Mouse (Mus musculus) gonadal fat pad, adult 2 months (tissue): ENCODE results near the gene Ptchd1. TPM values are rescaled to one million over a fixed set of nuclear protein-coding genes. Genes with fewer than 3 reads are reported as not detected.

Experiments used
- DNase-seq: peaks from one replicate; pipeline ENCODE4 v3.0.0-alpha.2; 2012; ENCODE audit warnings: low read depth
- polyA plus RNA-seq: library from polyadenylated mRNA; depleted of rRNA; stranded (reverse); fragments of >200 nt; gene quantifications from 2 replicates; pipeline ENCODE4 v1.2.3, GENCODE M21; 2012; rRNA removed

Gene Ptchd1
- polyA plus RNA-seq, result 0.18 and 0.27 TPM in 2 replicates

DNA sequence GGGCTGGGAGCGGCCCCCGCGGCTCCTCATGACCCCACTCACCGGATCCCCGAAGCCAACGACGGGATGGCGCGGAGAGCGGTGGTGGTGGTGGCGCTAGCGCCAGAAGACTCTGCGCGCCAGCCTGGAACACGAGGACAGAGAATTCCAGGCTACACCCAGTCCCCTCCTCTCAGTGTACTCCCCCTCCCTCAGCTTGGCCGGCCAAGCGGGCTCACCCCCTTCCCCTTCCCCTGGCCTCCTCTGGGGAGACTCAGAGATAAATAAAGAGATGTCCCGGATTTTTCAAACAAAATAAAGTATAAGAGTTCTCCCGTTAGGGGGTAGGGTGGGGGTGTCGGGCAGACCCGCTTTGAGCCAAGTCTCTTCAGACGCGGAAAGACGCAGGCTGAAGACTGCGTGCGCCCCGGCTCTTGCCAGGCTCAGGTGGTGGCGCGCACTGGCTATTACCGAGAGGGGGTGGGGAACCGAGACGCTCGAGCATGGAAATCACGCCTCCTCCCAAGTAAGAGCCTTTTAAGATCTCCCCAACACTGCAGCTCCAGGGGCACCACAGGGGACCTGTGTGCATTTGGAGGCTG is at the start of gene Ptchd1:
Ptchd1 (minus strand) TSS at position 114 of the 581 bp plus-strand sequence.
- DNase-seq, result no peak

DNA sequence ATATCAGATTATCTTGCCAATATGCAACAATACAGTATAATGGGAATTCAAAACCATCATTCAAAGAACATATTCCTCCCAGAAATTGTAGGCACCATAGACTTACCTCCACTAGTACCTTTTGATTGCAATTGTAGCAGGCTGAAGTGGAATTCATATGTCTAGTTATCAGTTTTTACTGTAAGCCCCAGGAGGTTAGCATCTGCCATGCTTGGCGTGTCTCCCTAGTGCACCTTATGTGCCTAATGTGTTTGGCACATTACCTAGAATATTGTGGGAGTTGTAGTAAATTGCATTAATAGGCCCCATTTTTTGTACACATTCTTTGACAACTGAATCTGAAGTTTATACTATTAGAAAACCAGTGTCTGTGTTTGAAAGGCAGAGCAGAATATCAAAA is 34.4 kb upstream of the Ptchd1 start:
- DNase-seq, result no peak

DNA sequence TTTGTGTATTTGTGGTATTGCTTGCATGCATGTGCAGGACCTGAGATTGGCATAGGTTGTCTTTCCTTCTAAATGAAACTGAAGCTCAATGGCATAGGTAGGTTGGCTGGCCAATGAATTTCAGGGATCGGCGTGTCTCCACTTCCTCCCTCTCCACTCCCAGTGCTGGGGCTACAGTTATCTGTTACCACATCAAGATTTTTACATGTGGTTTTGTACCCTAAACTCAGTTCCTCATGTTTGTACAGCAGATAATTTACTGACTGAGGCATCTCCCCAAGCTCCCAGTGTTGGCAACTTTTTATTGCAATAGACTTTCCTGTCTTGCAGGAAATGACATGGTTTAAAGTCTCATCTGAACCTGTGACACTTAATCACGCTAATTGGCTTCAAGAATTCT is 22.4 kb upstream of the Ptchd1 start:
- DNase-seq, result no peak

DNA sequence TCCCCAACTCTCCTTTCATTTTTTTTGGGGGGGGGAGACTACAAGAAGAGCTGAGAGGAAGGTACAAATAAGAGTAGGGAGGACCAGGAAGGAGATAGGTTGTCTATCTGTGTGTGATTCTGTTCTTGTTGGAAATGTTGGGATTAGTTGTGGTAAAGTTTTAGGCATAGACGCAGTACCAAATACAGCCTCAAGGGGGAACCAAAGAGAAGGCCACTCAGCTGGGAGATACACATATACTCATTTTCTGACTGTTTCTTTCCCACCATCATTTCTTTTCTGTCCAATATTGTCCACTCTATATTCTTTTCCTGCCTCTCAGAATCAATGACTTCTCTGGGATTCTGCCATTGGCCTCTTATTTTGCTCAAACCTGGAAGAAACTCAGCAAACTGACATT is 20.4 kb upstream of the Ptchd1 start:
- DNase-seq, result no peak

DNA sequence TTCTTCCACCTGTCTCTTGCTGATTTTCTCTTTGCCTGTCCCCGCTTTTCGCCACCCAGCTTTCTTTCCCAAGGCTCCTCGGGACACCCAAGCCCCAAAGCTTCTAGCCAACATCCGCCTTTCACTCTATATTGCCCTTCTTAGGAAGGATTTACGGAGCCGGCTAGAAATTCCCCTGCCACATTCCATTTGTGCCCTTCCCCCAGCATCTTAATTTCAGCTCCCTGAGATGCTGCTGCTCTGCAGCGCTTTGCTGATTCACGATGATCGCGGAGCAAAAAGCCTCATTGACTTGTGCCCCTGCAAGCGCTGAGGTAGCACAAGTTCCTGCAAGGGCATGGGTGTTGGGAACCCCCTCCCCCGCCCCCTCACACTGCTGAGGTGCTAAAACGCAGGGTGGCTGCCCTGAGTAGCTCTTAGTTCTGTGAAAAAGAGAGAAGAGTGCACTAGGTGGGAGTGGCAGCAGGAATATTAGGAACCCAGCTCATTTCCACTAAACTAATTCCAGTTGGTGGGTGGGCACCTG is 2.1 kb upstream of the Ptchd1 start:
- DNase-seq, result no peak

DNA sequence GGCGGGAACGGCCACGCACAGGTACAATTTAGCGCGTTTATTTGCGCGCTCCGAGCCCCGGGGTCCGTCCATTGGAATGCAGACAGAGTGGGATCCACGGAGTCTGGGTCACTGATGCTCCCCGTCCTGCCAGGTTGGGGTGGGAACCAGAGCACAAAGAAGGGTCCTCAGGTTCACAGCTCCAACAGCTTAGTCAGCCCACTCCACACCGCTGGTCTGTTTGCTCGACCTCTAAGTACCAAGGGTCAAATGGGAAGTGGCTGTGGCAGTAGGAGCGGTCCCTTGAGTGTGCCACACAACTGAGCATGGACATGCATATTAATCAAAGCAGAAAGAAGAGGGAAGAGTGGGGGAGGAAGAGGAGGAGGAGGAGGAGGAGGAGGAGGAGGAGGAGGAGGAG is 1.3 kb upstream of the Ptchd1 start:
- no peak for DNase-seq

DNA sequence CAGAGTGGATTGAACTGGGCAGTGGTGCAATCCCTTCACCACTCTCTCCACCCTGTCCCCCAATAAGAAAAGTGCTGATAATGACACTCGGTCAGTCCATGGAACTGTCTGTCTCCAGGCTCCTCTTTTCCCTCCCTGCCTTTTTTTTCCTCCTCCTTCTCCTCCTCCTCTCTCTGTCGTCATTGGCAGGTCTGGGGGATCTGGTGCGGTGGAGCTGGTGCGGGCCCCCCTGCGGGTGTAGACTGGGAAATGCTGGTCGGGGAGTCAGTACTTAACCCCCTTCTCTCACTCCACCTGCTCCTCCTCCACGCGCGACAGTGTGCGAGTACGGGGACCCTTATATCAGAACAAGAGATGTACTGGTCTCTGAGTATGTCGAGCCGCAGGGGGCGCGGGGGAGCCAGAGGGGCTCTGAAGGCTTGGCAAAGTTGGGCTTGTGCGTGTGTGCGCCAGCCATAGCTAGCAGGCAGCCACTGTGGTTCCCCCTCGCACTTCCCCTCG is 777 bp upstream of the Ptchd1 start, which contains the start of gene Gm15155:
Gm15155 (plus strand) TSS at position 401 of the 501 bp plus-strand sequence.
- no peak for DNase-seq

DNA sequence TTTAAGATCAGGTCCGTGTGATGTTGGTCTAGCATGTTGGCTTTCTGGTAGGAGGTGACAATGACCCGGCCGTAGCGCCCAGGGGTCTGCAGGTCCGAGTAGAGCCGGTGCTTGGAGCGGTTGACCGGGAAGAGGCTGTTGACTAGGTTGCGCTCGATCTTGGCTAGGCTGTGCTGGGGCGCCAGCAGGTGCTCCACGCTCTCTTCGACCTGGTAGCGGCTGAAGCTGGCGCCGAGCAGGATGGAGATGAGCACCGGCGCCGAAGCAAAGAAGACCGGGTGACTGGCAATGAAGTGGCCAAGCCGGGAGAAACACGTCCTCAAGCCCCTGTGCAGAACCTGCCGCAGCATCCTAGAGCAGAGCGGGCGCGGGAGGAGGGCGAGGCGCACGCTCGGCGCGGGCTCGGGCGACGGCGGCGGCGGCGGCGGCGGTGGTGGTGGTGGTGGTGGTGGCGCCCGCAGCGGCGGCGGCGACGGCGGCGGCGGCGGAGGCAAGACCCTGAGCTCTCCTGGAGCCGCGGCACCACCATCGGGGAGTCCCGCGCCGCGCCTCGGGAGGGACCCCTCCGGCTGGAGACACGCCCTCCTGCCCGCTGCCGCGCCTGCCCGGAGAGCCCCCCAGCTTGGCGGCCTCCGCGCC is 534 bp downstream of the Ptchd1 start:
- no peak for DNase-seq

DNA sequence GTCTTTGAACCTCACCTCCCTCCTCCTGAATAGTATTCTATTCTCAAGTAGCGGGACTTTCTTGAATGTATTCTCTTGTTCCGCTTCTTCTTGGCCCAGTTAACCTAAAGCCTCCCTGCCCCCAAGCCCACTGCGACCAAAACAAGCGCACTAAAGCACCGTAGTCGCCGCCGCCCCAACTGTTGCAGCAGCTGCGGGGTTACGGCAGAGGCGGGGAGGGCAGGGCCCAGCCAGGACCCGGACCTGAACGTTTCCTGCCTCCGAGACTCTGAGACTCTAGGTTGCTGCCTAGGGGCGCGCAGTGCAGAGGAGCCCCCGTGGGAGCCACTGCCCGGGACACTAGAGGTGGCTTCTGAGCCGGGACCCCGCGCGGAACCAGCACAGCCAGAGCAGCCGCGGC is 1.1 kb downstream of the Ptchd1 start:
- DNase-seq, result no peak

DNA sequence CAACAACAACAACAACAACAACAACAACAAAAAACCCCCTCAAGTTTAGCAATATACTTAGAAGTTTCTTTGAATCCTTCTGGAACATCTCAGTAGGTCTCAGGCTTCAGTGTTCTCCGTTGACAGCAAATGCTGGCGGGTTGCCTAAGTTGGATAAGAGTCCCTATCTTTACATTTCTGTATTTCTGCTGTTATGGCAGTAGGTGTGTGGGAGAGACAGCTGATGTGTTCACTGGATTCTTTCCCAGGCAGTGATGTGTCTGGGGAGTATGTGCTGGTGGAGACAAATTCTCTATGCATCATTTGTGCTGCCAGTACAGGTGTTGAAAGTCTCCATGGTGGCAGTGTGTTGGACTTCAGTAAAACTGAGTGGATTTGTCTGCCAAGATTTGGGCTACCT is 22.4 kb downstream of the Ptchd1 start:
- DNase-seq, result no peak

DNA sequence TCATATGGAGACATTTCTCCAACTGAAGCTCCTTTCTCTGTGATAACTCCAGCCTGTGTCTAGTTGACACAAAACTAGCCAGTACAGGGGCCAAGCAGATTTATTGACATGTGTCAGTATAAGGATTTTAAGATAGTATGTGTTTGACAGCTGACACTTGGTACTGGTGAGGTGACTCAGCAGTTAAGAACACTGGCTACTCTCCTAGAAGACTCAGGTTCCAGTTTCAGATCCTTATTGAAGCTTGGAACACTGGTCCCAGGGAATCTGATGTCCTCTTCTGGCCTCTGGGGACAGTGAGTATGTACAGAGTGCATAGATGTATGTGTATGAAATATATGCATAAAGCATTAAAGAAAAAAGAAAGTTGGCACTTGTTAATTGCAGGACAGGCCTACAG is 27.2 kb downstream of the Ptchd1 start:
- DNase-seq, result no peak

DNA sequence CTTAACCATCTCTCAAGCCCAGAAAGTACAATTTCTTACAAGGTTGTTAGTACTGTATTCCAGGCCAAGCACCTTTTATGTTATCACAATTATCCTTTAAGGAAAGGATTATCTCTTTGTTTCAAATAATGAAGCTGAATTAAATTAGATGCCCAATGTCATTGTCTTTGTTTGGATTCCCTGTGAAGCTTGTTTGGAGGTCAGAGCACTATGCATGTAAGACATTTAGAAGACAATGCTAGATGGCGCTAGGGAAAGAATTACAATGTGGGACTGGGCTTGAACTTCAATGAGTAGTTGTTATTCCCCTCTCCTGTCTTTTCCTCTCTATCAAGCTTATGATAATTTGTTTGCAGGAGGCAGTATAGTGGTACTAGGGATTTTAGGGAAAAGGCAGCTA is 28.9 kb downstream of the Ptchd1 start:
- no peak for DNase-seq

DNA sequence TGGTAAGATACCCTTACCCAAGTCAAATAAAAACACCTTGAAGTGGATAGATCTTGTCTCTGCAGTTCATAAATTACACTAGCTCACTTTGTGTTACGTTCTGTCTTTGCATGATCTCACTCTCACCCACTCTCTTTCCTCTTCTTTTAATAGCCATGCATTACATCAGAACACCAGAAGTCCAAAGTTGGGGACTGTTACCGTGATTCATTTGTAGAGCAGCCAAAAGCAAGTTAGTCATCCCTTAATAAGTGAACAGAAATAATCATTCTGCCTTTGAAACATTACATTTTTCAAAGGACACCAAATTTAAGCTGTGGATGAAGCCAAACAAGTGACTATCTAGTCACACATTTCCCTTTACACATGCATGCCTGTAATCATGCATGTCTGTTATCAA is 31.1 kb downstream of the Ptchd1 start:
- DNase-seq, result no peak

DNA sequence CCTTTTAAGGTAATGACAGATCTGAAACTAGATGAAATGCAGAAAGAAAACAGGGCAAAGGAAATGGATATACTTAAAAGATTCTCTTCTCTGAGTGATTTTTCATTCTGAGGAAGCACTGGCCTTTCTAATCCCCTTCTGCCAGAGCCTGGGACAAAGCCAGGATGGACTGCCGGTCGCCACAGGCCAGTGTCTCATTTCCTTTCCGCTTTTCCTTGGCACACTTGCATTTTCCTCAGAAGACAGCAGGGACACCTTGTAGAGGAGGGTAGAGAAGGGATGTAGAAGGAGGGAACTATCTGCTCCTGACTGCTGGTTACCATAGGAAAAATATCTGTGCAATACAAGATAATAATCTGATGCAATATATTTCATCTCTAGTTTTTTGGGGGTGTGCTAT is 32.1 kb downstream of the Ptchd1 start:
- DNase-seq, result no peak

DNA sequence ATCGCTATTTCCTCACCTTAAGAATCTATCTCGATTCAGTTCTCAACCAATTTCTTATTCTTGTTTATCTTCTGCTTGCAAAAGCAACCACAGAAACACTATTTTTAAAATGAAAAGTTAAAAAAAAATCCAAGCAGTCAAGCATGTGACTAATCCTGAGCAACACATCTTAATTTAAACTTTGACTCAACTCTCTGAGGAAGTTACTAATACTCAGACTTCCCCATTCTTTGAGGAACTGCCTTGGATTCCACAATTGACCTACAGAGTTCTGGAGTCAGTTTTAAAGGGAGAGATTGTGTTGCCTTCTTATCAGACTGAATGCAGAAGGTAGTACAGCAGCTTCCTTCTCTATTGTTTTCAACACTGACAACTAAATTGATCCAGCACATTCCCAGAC is 39.0 kb downstream of the Ptchd1 start:
- DNase-seq, result no peak

DNA sequence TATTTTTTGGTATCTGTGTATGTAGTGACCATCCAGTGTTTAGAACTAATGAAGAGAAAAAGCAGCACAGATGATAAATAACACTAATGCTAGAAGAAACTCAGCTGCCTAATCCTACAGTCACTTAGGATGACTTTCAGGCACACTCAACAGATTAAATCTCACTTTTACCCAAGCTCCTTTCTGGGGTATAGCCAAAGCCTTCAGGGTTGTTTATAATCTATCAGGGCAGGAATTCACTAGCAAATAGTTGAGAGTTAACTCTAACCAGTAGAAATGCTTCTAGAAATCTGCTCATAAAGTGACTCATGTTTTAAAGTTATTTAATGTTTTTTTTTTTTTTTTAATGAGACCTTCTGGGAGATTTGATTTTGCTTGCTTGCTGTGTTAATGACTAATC is 43.8 kb downstream of the Ptchd1 start:
- no peak for DNase-seq

DNA sequence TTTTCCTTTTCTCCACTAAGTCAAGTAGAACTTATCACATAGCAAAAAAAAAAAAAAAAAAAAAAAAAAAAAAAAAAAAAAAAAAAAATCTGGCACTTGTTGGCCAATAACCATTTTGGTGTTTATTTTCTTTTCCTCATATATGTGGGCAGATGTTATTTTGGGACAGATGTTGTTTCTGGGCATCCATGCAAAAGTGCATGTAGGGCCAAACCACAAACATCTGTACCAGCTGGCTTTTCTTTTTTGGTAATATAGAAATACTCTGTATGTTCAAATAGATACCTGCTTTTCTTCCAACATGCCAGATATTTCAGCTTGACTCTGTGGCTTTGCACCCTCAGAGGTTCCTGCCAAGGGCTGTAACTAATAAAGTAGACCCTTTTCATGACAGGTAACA is 51.2 kb downstream of the Ptchd1 start:
- DNase-seq, result no peak

DNA sequence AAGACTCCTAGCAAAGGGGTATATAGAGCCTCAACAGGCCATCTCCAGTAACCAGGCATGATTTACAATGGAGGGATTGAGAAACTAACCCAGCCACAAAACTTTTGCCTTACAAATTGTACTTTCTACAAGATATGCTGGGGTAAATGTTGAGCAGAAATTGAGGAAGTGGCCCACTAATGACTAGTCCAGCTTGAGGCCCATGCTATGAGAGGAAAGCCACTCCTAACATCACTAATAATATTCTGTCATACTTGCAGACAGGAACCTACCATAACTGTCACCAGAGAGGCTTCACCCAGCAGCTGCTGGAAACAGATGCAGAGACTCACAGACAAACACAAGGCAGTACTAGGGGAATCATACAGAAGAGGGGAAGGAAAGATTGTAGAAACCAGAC is 79.8 kb downstream of the Ptchd1 start:
- no peak for DNase-seq

Other genes with a start within 250 kb of the Ptchd1 start
- not detected in 2 replicates for gene Gm15155, start 927 bp upstream of the Ptchd1 start, polyA plus RNA-seq